Mouse (Mus musculus) MEL (cell line): ENCODE results near the gene Spats1. TPM values are rescaled to one million over a fixed set of nuclear protein-coding genes. Genes with fewer than 3 reads are reported as not detected.

ENCODE experiments used
- DNase-seq: peaks from one replicate; pipeline ENCODE4 v3.0.0; 2011; ENCODE audit warnings: low read depth, low spot score
- H3K27ac ChIP-seq: 2 replicates; pipeline ENCODE4 v1.5.1; 2012; ENCODE audit warnings: low read depth, mild to moderate bottlenecking, control low read depth, low read length, moderate library complexity; ENCODE audit not compliant: control insufficient read depth
- H3K27me3 ChIP-seq, 2 experiments: fragments of 150-350 bp in 1 of 2; sonication (generic) in 1 of 2; 2 replicates each; pipeline ENCODE4 v1.6.1; 2012; ENCODE audit warnings: low read length in 2 of 2, mild to moderate bottlenecking in 2 of 2, improper control_type of control experiment in 1 of 2, moderate library complexity in 1 of 2; ENCODE audit not compliant: insufficient read depth in 2 of 2, control insufficient read depth in 1 of 2
- H3K36me3 ChIP-seq, 2 experiments: 2 replicates each; pipeline ENCODE4 v1.6.1; 2012 to 2014; ENCODE audit warnings: low read length in 2 of 2, improper control_type of control experiment in 1 of 2, inconsistent platforms in 1 of 2, mild to moderate bottlenecking in 1 of 2; ENCODE audit not compliant: insufficient read depth in 2 of 2, control insufficient read depth in 1 of 2
- H3K4me1 ChIP-seq, 2 experiments: fragments of 150-350 bp in 1 of 2; sonication (generic) in 1 of 2; 2 replicates each; pipeline ENCODE4 v1.6.1; 2012; ENCODE audit warnings: low read length in 2 of 2, improper control_type of control experiment in 1 of 2, mild to moderate bottlenecking in 1 of 2; ENCODE audit not compliant: insufficient read depth in 2 of 2, control insufficient read depth in 1 of 2
- H3K4me3 ChIP-seq, 2 experiments: fragments of 150-350 bp in 1 of 2; sonication (generic) in 1 of 2; 2 replicates each; pipeline ENCODE4 v1.5.1; 2012; ENCODE audit warnings: low read depth in 2 of 2, low read length in 2 of 2, mild to moderate bottlenecking in 2 of 2, moderate library complexity in 2 of 2, control low read depth in 1 of 2, improper control_type of control experiment in 1 of 2; ENCODE audit not compliant: control insufficient read depth in 1 of 2, insufficient read depth in 1 of 2
- H3K79me2 ChIP-seq: 2 replicates; pipeline ENCODE4 v1.6.1; 2012; ENCODE audit warnings: mild to moderate bottlenecking, low read length, moderate library complexity; ENCODE audit not compliant: control insufficient read depth, poor library complexity, insufficient read depth
- H3K9ac ChIP-seq: 2 replicates; pipeline ENCODE4 v1.6.1; 2012; ENCODE audit warnings: low read depth, mild to moderate bottlenecking, control low read depth, low read length, moderate library complexity; ENCODE audit not compliant: control insufficient read depth, poor library complexity, severe bottlenecking
- H3K9me3 ChIP-seq: fragments of 150-350 bp; sonication (generic); replicated peaks from 2 replicates; pipeline ENCODE4 v1.6.1; 2012; ENCODE audit warnings: mild to moderate bottlenecking, low read length, improper control_type of control experiment, moderate library complexity; ENCODE audit not compliant: insufficient read depth
- CTCF ChIP-seq, 3 experiments: IDR thresholded peaks in 2 of 3; conservative IDR thresholded peaks in 1 of 3; 2 replicates each; pipeline ENCODE4 v1.5.1; 2011 to 2012; ENCODE audit warnings: low read length in 3 of 3, low read depth in 2 of 3, mild to moderate bottlenecking in 2 of 3, improper control_type of control experiment in 1 of 3, inconsistent platforms in 1 of 3, mixed read lengths in 1 of 3, moderate library complexity in 1 of 3; ENCODE audit not compliant: control insufficient read depth in 1 of 3, insufficient read depth in 1 of 3, poor library complexity in 1 of 3, severe bottlenecking in 1 of 3
- E2F4 ChIP-seq: IDR thresholded peaks from 2 replicates; pipeline ENCODE4 v1.6.1; 2011; ENCODE audit warnings: low read depth, low read length, improper control_type of control experiment, borderline replicate concordance
- ELF1 ChIP-seq: IDR thresholded peaks from 2 replicates; pipeline ENCODE4 v1.6.1; 2014; ENCODE audit warnings: low read depth, mild to moderate bottlenecking, inconsistent platforms, low read length, improper control_type of control experiment, moderate library complexity
- GATA1 ChIP-seq: IDR thresholded peaks from 2 replicates; pipeline ENCODE4 v1.6.1; 2011; ENCODE audit warnings: low read depth, low read length, improper control_type of control experiment
- HCFC1 ChIP-seq: IDR thresholded peaks from 2 replicates; pipeline ENCODE4 v1.6.1; 2012; ENCODE audit warnings: low read depth, mild to moderate bottlenecking, inconsistent platforms, low read length, improper control_type of control experiment, moderate library complexity
- JUND ChIP-seq: IDR thresholded peaks from 2 replicates; pipeline ENCODE4 v1.6.1; 2011; ENCODE audit warnings: low read depth, mild to moderate bottlenecking, improper control_type of control experiment, low read length
- KAT2A ChIP-seq: conservative IDR thresholded peaks from 2 replicates; pipeline ENCODE4 v1.6.1; 2012; ENCODE audit warnings: low read depth, low read length, improper control_type of control experiment, inconsistent platforms
- MAFK ChIP-seq: IDR thresholded peaks from 2 replicates; pipeline ENCODE4 v1.6.1; 2011; ENCODE audit warnings: low read depth, mild to moderate bottlenecking, low read length, improper control_type of control experiment, borderline replicate concordance
- MAX ChIP-seq: IDR thresholded peaks from 2 replicates; pipeline ENCODE4 v1.6.1; 2011; ENCODE audit warnings: low read length, improper control_type of control experiment
- MEF2A ChIP-seq: IDR thresholded peaks from 2 replicates; pipeline ENCODE4 v1.6.1; 2014; ENCODE audit warnings: low read depth, mild to moderate bottlenecking, inconsistent platforms, low read length, improper control_type of control experiment; ENCODE audit not compliant: poor library complexity, insufficient replicate concordance, severe bottlenecking; ENCODE audit errors: extremely low read depth
- MXI1 ChIP-seq: IDR thresholded peaks from 2 replicates; pipeline ENCODE4 v1.6.1; 2011; ENCODE audit warnings: mild to moderate bottlenecking, low read depth, low read length, improper control_type of control experiment
- MYB ChIP-seq: IDR thresholded peaks from 2 replicates; pipeline ENCODE4 v1.6.1; 2011; ENCODE audit warnings: mild to moderate bottlenecking, low read depth, low read length, improper control_type of control experiment
- MYC ChIP-seq: IDR thresholded peaks from 2 replicates; pipeline ENCODE4 v1.6.1; 2011; ENCODE audit warnings: low read depth, mild to moderate bottlenecking, low read length, improper control_type of control experiment, moderate library complexity
- POLR2AphosphoS2 ChIP-seq: IDR thresholded peaks from 2 replicates; pipeline ENCODE4 v1.6.1; 2011; ENCODE audit warnings: low read length, improper control_type of control experiment
- SIN3A ChIP-seq: IDR thresholded peaks from 2 replicates; pipeline ENCODE4 v1.6.1; 2012; ENCODE audit warnings: low read length, improper control_type of control experiment, inconsistent platforms
- TBP ChIP-seq: IDR thresholded peaks from 2 replicates; pipeline ENCODE4 v1.8.0; 2011; ENCODE audit warnings: low read depth, low read length, improper control_type of control experiment
- TCF12 ChIP-seq: IDR thresholded peaks from 2 replicates; pipeline ENCODE4 v1.6.1; 2014; ENCODE audit warnings: low read depth, mild to moderate bottlenecking, inconsistent platforms, low read length, improper control_type of control experiment, moderate library complexity
- UBTF ChIP-seq: IDR thresholded peaks from 2 replicates; pipeline ENCODE4 v1.6.1; 2012; ENCODE audit warnings: low read depth, mild to moderate bottlenecking, inconsistent platforms, low read length, improper control_type of control experiment, moderate library complexity, borderline replicate concordance; ENCODE audit not compliant: insufficient read depth
- USF1 ChIP-seq: IDR thresholded peaks from 2 replicates; pipeline ENCODE4 v1.6.1; 2014; ENCODE audit warnings: low read depth, mild to moderate bottlenecking, inconsistent platforms, low read length, improper control_type of control experiment, moderate library complexity
- USF2 ChIP-seq, 2 experiments: IDR thresholded peaks; 2 replicates each; pipeline ENCODE4 v1.6.1; 2011 to 2012; ENCODE audit warnings: improper control_type of control experiment in 2 of 2, low read length in 2 of 2, borderline replicate concordance in 1 of 2, inconsistent platforms in 1 of 2, low read depth in 1 of 2, mild to moderate bottlenecking in 1 of 2; ENCODE audit not compliant: insufficient read depth in 1 of 2
- ZC3H11A ChIP-seq: IDR thresholded peaks from 2 replicates; pipeline ENCODE4 v1.6.1; 2012; ENCODE audit warnings: low read depth, mild to moderate bottlenecking, inconsistent platforms, low read length, improper control_type of control experiment
- ZKSCAN1 ChIP-seq: IDR thresholded peaks from 2 replicates; pipeline ENCODE4 v1.6.1; 2012; ENCODE audit warnings: low read depth, mild to moderate bottlenecking, inconsistent platforms, low read length, improper control_type of control experiment, moderate library complexity
- ZMIZ1 ChIP-seq: IDR thresholded peaks from 2 replicates; pipeline ENCODE4 v1.6.1; 2012; ENCODE audit warnings: low read depth, mild to moderate bottlenecking, inconsistent platforms, low read length, improper control_type of control experiment, moderate library complexity
- polyA plus RNA-seq, 2 experiments: library from polyadenylated mRNA; stranded (reverse) in 1 of 2; unstranded in 1 of 2; fragments of >175 nt in 1 of 2; fragments of >200 nt in 1 of 2; gene quantifications; 2 replicates each; pipeline versions ENCODE4 v1.2.1 to v1.2.4; 2012; ENCODE audit warnings: low replicate concordance in 2 of 2, low read depth in 1 of 2; ENCODE audit not compliant: insufficient read length in 2 of 2, insufficient read depth in 1 of 2, missing spikeins in 1 of 2
- total RNA-seq: library from RNA; depleted of rRNA; stranded (reverse); fragments of 300-350 nt; gene quantifications from 2 replicates; pipeline ENCODE4 v1.2.3, GENCODE M21; 2012

Gene Spats1
- total and polyA plus RNA-seq, 3 experiments, result 1.5 to 149 (median 2.5) TPM

- no peak overlapping the region for H3K4me3 ChIP-seq
- H3K79me2 ChIP-seq, result no peaks in the 10 kb centered on the region
- H3K27me3 ChIP-seq, result no peaks in the 10 kb centered on the region
- TF ChIP-seq ZC3H11A, result no peak
- no peak for TF ChIP-seq MXI1
- TF ChIP-seq USF1, result no peak
- TF ChIP-seq KAT2A, result no peak
- no peak for TF ChIP-seq HCFC1
- no peak for TF ChIP-seq GATA1
- no peak for TF ChIP-seq MEF2A
- no peak for TF ChIP-seq MYC
- TF ChIP-seq SIN3A, result no peak
- no peak for TF ChIP-seq MAFK
- TF ChIP-seq UBTF, result no peak
- no peak for TF ChIP-seq CTCF (IDR thresholded peaks at IDR 0.05 in 2 of 3, conservative IDR thresholded peaks at IDR 0.05 in 1 of 3; ENCODE audit: control insufficient read depth in 1 of 3, insufficient read depth in 1 of 3, low read depth in 2 of 3, low read length in 3 of 3, poor library complexity in 1 of 3, severe bottlenecking in 1 of 3)
- TF ChIP-seq MYB, result no peak
- TF ChIP-seq MAX, result no peak
- TF ChIP-seq, all 39 proteins: peak for 0
- DNase-seq, result no peak
- Histone ChIP-seq H3K9me3 (no peaks in the 10 kb centered on the region), H3K27ac (no peak overlapping the region), H3K4me1 (no peaks in the 10 kb centered on the region), H3K9ac (no peak overlapping the region), H3K36me3 (no peaks in the 10 kb centered on the region; a peak in 1 of 4 replicates)
Measured at GRCm38 (mm10) chr17:45517549-45518215, 42.5 kb upstream of the Spats1 start.

GRCm38 (mm10) chr17:45517135-45517534, 41.9 kb upstream of the Spats1 start:
- H3K4me3 ChIP-seq, result no peak overlapping the region
- no peak for TF ChIP-seq CTCF (IDR thresholded peaks at IDR 0.05 in 2 of 3, conservative IDR thresholded peaks at IDR 0.05 in 1 of 3; ENCODE audit: control insufficient read depth in 1 of 3, insufficient read depth in 1 of 3, low read depth in 2 of 3, low read length in 3 of 3, poor library complexity in 1 of 3, severe bottlenecking in 1 of 3)
- no peak for TF ChIP-seq ELF1
- no peak for TF ChIP-seq MYB
- no peak for TF ChIP-seq E2F4
- TF ChIP-seq POLR2AphosphoS2, result no peak
- no peak for TF ChIP-seq USF2 (IDR thresholded peaks at IDR 0.05; ENCODE audit: borderline replicate concordance in 1 of 2, insufficient read depth in 1 of 2, low read depth in 1 of 2, low read length in 2 of 2)
- TF ChIP-seq JUND, result no peak
- TF ChIP-seq ZMIZ1, result no peak
- TF ChIP-seq MXI1, result no peak
- TF ChIP-seq TCF12, result no peak
- no peak for TF ChIP-seq ZKSCAN1
- TF ChIP-seq MYC, result no peak
- TF ChIP-seq TBP, result no peak
- no peak for TF ChIP-seq MAX
- TF ChIP-seq, all 39 proteins: peak for 0
- no peak overlapping the region for H3K9ac ChIP-seq
- H3K9me3 ChIP-seq, result no peaks in the 10 kb centered on the region
- H3K36me3 ChIP-seq, result no peaks in the 10 kb centered on the region; a peak in 1 of 4 replicates
- H3K27me3 ChIP-seq, result no peaks in the 10 kb centered on the region
- no peaks in the 10 kb centered on the region for H3K79me2 ChIP-seq
- no peak overlapping the region for H3K27ac ChIP-seq
- no peak for DNase-seq
- no peaks in the 10 kb centered on the region for H3K4me1 ChIP-seq
